Mouse (Mus musculus): ENCODE data around the gene Slc50a1.

DNA sequence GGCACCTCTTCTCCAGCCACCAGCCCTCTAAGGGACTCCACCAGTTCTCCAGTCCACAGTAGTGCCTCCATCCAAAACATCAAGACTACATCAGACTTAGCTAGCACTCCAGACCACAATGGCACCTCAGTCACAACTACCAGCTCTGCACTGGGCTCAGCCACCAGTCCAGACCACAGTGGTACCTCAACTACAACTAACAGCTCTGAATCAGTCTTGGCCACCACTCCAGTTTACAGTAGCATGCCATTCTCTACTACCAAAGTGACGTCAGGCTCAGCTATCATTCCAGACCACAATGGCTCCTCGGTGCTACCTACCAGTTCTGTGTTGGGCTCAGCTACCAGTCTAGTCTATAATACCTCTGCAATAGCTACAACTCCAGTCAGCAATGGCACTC, 39.8 kb downstream of the Slc50a1 start:
- TF ChIP-seq CTCF (IDR thresholded peaks at IDR 0.05; ENCODE audit: low read depth): no peak
- TF ChIP-seq EP300 (IDR thresholded peaks at IDR 0.05; ENCODE audit: low read depth): no peak
